Mouse (Mus musculus): Measurements from ENCODE around the gene Prim2. TPM values are rescaled to one million over a fixed set of nuclear protein-coding genes. Genes with fewer than 3 reads are reported as not detected.
"Not testable (repeated sequence)": the region's sequence is repeated elsewhere in the genome, so short reads cannot be mapped to it uniquely, and the experiment has no call there.

Prim2 gene
- polyA plus RNA-seq, 1 experiment from 2014 or later, result 30.5 TPM

- no peaks in the 10 kb centered on the region for H3K27me3 ChIP-seq (ENCODE audit: control insufficient read depth, insufficient read depth, low read length)
- H3K9me3 ChIP-seq (replicated peaks; ENCODE audit: control insufficient read depth, low read length), result no peaks in the 10 kb centered on the region
- no peak overlapping the region for H3K4me3 ChIP-seq (replicated peaks; ENCODE audit: low read length)
- peaks cover 5% of the 10 kb centered on the region; the same call in 1 of the 2 replicates for H3K36me3 ChIP-seq (ENCODE audit: control insufficient read depth, insufficient read depth, low read length)
- H3K27ac ChIP-seq (ENCODE audit: low read length), result no peak overlapping the region
- no peak for ATAC-seq (ENCODE audit: insufficient read depth, low FRiP score)
- H3K4me2 ChIP-seq (ENCODE audit: low read depth, low read length), result no peak overlapping the region
- 86% methylated on average over 2 of the region's 2 CpGs for WGBS
- H3K9ac ChIP-seq (ENCODE audit: low read length), result no peak overlapping the region
- H3K4me1 ChIP-seq (ENCODE audit: control insufficient read depth, insufficient read depth, low read length), result no peaks in the 10 kb centered on the region
Observed at GRCm38 (mm10) chr1:33627070-33627469, 42.5 kb downstream of the Prim2 start.

- no peak overlapping the region for H3K4me3 ChIP-seq (replicated peaks; ENCODE audit: low read length)
- ATAC-seq (ENCODE audit: insufficient read depth, low FRiP score), result no peak
- 89% methylated on average over 6 of the region's 6 CpGs for WGBS
Observed at GRCm38 (mm10) chr1:33624900-33625299, 44.7 kb downstream of the Prim2 start.

GRCm38 (mm10) chr1:33624441-33624840 is 45.2 kb downstream of the Prim2 start:
- Histone ChIP-seq H3K4me3 (replicated peaks; ENCODE audit: low read length) (no peak overlapping the region), H3K36me3 (ENCODE audit: control insufficient read depth, insufficient read depth, low read length) (no peaks in the 10 kb centered on the region; the same call in 1 of the 2 replicates), H3K9me3 (replicated peaks; ENCODE audit: control insufficient read depth, low read length) (no peaks in the 10 kb centered on the region), H3K27me3 (ENCODE audit: control insufficient read depth, insufficient read depth, low read length) (no peaks in the 10 kb centered on the region), H3K4me1 (ENCODE audit: control insufficient read depth, insufficient read depth, low read length) (no peaks in the 10 kb centered on the region), H3K9ac (ENCODE audit: low read length) (no peak overlapping the region), H3K4me2 (ENCODE audit: low read depth, low read length) (no peak overlapping the region), H3K27ac (ENCODE audit: low read length) (no peak overlapping the region)
- ATAC-seq (ENCODE audit: insufficient read depth, low FRiP score), result no peak
- 83% methylated on average over 4 of the region's 4 CpGs for WGBS

More at GRCm38 (mm10) chr1:33624900-33625299, 44.7 kb downstream of the Prim2 start:
- peaks cover 4% of the 10 kb centered on the region; the same call in 1 of the 2 replicates for H3K36me3 ChIP-seq (ENCODE audit: control insufficient read depth, insufficient read depth, low read length)
- no peaks in the 10 kb centered on the region for H3K4me1 ChIP-seq (ENCODE audit: control insufficient read depth, insufficient read depth, low read length)
- H3K27me3 ChIP-seq (ENCODE audit: control insufficient read depth, insufficient read depth, low read length), result no peaks in the 10 kb centered on the region
- no peaks in the 10 kb centered on the region for H3K9me3 ChIP-seq (replicated peaks; ENCODE audit: control insufficient read depth, low read length)
- H3K27ac ChIP-seq (ENCODE audit: low read length), result no peak overlapping the region
- no peak overlapping the region for H3K4me2 ChIP-seq (ENCODE audit: low read depth, low read length)
- no peak overlapping the region for H3K9ac ChIP-seq (ENCODE audit: low read length)

- Histone ChIP-seq H3K9me3 (replicated peaks; ENCODE audit: control insufficient read depth, low read length) (no peaks in the 10 kb centered on the region), H3K36me3 (ENCODE audit: control insufficient read depth, insufficient read depth, low read length) (peaks cover 3% of the 10 kb centered on the region; the same call in 1 of the 2 replicates), H3K4me1 (ENCODE audit: control insufficient read depth, insufficient read depth, low read length) (no peaks in the 10 kb centered on the region), H3K9ac (ENCODE audit: low read length) (no peak overlapping the region), H3K4me3 (replicated peaks; ENCODE audit: low read length) (no peak overlapping the region), H3K27me3 (ENCODE audit: control insufficient read depth, insufficient read depth, low read length) (no peaks in the 10 kb centered on the region), H3K4me2 (ENCODE audit: low read depth, low read length) (no peak overlapping the region), H3K27ac (ENCODE audit: low read length) (no peak overlapping the region)
- 91% methylated on average over 10 of the region's 10 CpGs for WGBS
- ATAC-seq (ENCODE audit: insufficient read depth, low FRiP score), result no peak
Observed at GRCm38 (mm10) chr1:33621791-33622190, 47.8 kb downstream of the Prim2 start.

- Histone ChIP-seq H3K27me3 (ENCODE audit: control insufficient read depth, insufficient read depth, low read length) (no peaks in the 10 kb centered on the region), H3K9ac (ENCODE audit: low read length) (no peak overlapping the region), H3K27ac (ENCODE audit: low read length) (no peak overlapping the region), H3K4me1 (ENCODE audit: control insufficient read depth, insufficient read depth, low read length) (0 out of 2 replicates have a peak, but pooled peaks cover 4% of the 10 kb centered on the region), H3K4me2 (ENCODE audit: low read depth, low read length) (no peak overlapping the region), H3K36me3 (ENCODE audit: control insufficient read depth, insufficient read depth, low read length) (0 out of 2 replicates have a peak, but pooled peaks cover 3% of the 10 kb centered on the region), H3K4me3 (replicated peaks; ENCODE audit: low read length) (no peak overlapping the region), H3K9me3 (replicated peaks; ENCODE audit: control insufficient read depth, low read length) (no peaks in the 10 kb centered on the region)
- ATAC-seq (ENCODE audit: insufficient read depth, low FRiP score), result no peak
- WGBS, result 90% methylated on average over 9 of the region's 9 CpGs
Observed at GRCm38 (mm10) chr1:33620091-33620788, 49.4 kb downstream of the Prim2 start.

GRCm38 (mm10) chr1:33616642-33617041 is 53.0 kb downstream of the Prim2 start:
- H3K27ac ChIP-seq (ENCODE audit: low read length); H3K4me2 ChIP-seq (ENCODE audit: low read depth, low read length); H3K36me3 ChIP-seq (ENCODE audit: control insufficient read depth, insufficient read depth, low read length); H3K9ac ChIP-seq (ENCODE audit: low read length); ATAC-seq (ENCODE audit: insufficient read depth, low FRiP score); H3K4me1 ChIP-seq (ENCODE audit: control insufficient read depth, insufficient read depth, low read length); H3K4me3 ChIP-seq (replicated peaks; ENCODE audit: low read length); H3K27me3 ChIP-seq (ENCODE audit: control insufficient read depth, insufficient read depth, low read length); H3K9me3 ChIP-seq (replicated peaks; ENCODE audit: control insufficient read depth, low read length): not testable (repeated sequence)
- 97% methylated on average over 5 of the region's 6 CpGs for WGBS

GRCm38 (mm10) chr1:33612100-33612499 is 57.5 kb downstream of the Prim2 start:
- H3K27ac ChIP-seq (ENCODE audit: low read length), result no peak overlapping the region
- 67% methylated on average over 1 of the region's 1 CpGs for WGBS
- H3K9ac ChIP-seq (ENCODE audit: low read length), result no peak overlapping the region
- no peak for ATAC-seq (ENCODE audit: insufficient read depth, low FRiP score)
- H3K4me2 ChIP-seq (ENCODE audit: low read depth, low read length), result no peak overlapping the region
- H3K9me3 ChIP-seq (replicated peaks; ENCODE audit: control insufficient read depth, low read length), result no peaks in the 10 kb centered on the region
- no peaks in the 10 kb centered on the region for H3K36me3 ChIP-seq (ENCODE audit: control insufficient read depth, insufficient read depth, low read length)
- no peak overlapping the region for H3K4me3 ChIP-seq (replicated peaks; ENCODE audit: low read length)
- H3K27me3 ChIP-seq (ENCODE audit: control insufficient read depth, insufficient read depth, low read length), result no peaks in the 10 kb centered on the region
- 0 out of 2 replicates have a peak, but pooled peaks cover 4% of the 10 kb centered on the region for H3K4me1 ChIP-seq (ENCODE audit: control insufficient read depth, insufficient read depth, low read length)

- 64% methylated on average over 14 of the region's 14 CpGs for WGBS
- Histone ChIP-seq H3K4me2 (ENCODE audit: low read depth, low read length) (no peak overlapping the region), H3K9ac (ENCODE audit: low read length) (no peak overlapping the region), H3K4me3 (replicated peaks; ENCODE audit: low read length) (no peak overlapping the region), H3K9me3 (replicated peaks; ENCODE audit: control insufficient read depth, low read length) (no peaks in the 10 kb centered on the region), H3K4me1 (ENCODE audit: control insufficient read depth, insufficient read depth, low read length) (no peaks in the 10 kb centered on the region), H3K27me3 (ENCODE audit: control insufficient read depth, insufficient read depth, low read length) (no peaks in the 10 kb centered on the region), H3K27ac (ENCODE audit: low read length) (no peak overlapping the region), H3K36me3 (ENCODE audit: control insufficient read depth, insufficient read depth, low read length) (no peaks in the 10 kb centered on the region)
- no peak for ATAC-seq (ENCODE audit: insufficient read depth, low FRiP score)
Observed at GRCm38 (mm10) chr1:33610026-33610721, 59.4 kb downstream of the Prim2 start.

GRCm38 (mm10) chr1:33608133-33608532 is 61.5 kb downstream of the Prim2 start:
- WGBS, result 41% methylated on average over 2 of the region's 2 CpGs
- Histone ChIP-seq H3K27ac (ENCODE audit: low read length) (no peak overlapping the region), H3K9ac (ENCODE audit: low read length) (no peak overlapping the region), H3K9me3 (replicated peaks; ENCODE audit: control insufficient read depth, low read length) (no peaks in the 10 kb centered on the region), H3K4me1 (ENCODE audit: control insufficient read depth, insufficient read depth, low read length) (no peaks in the 10 kb centered on the region), H3K4me2 (ENCODE audit: low read depth, low read length) (no peak overlapping the region), H3K36me3 (ENCODE audit: control insufficient read depth, insufficient read depth, low read length) (no peaks in the 10 kb centered on the region), H3K27me3 (ENCODE audit: control insufficient read depth, insufficient read depth, low read length) (no peaks in the 10 kb centered on the region), H3K4me3 (replicated peaks; ENCODE audit: low read length) (no peak overlapping the region)
- ATAC-seq (ENCODE audit: insufficient read depth, low FRiP score), result no peak

Measured in stomach, embryonic 16.5 days (tissue).